ENCODE assay signal across 8 mouse cellular contexts in the genomic region with DNA sequence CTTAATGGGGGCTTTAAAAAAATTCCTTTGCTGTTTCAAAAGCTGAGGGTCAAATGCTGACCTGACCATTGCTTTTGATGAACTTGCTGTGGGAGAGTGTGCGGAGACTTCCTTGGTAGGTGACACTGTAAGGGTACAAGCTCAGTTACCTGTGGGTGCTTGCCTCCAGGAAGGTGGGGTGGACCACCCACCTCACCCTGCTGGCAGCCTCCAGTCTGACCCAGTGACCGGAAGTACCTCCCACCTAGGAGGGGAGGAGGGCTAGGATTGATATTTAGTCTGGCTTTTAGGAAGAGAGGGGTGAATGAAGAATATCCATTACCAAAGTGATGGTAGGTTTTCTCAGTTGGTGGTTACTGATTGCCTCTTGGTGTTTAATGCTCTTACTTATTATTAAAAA.
DNase-seq lines count a peak whose midpoint lies in the region; ATAC-seq lines count a peak whose summit lies in the region.

No protein-coding gene starts in this region.

- peaks cover 28% of the 10 kb centered on the region for H3K4me1 ChIP-seq in embryonic facial prominence, embryonic 12.5 days
- H3K4me1 ChIP-seq in intestine, embryonic 15.5 days (replicated peaks) = peaks cover 39% of the 10 kb centered on the region
- peaks cover 47% of the 10 kb centered on the region for H3K4me1 ChIP-seq in midbrain, embryonic 15.5 days

- peak overlapping the region; percentile 92 for H3K4me2 ChIP-seq in embryonic facial prominence, embryonic 12.5 days (replicated peaks)
- peak overlapping the region; percentile 79 for H3K4me2 ChIP-seq in intestine, embryonic 15.5 days (replicated peaks)
- peak overlapping the region; percentile 83 for H3K4me2 ChIP-seq in midbrain, embryonic 15.5 days

- peak; percentile 53 for DNase-seq in kidney, adult 9 months
- DNase-seq in kidney, adult 18-20 months = no peak
- DNase-seq in ovary, postnatal 10 days (ENCODE audit: low spot score) = no peak
- DNase-seq in layer of hippocampus, postnatal 14 days (ENCODE audit: low spot score in 2 of 2) = no peak

- no peaks in the 10 kb centered on the region for H3K27me3 ChIP-seq in embryonic facial prominence, embryonic 12.5 days
- H3K27me3 ChIP-seq in intestine, embryonic 15.5 days (replicated peaks) = no peaks in the 10 kb centered on the region
- no peaks in the 10 kb centered on the region for H3K27me3 ChIP-seq in midbrain, embryonic 15.5 days (replicated peaks)

- no peak overlapping the region for H3K27ac ChIP-seq in embryonic facial prominence, embryonic 12.5 days
- H3K27ac ChIP-seq in intestine, embryonic 15.5 days = 0 out of 2 replicates have a peak overlapping the region, but pooled peaks have one; percentile 36
- H3K27ac ChIP-seq in midbrain, embryonic 15.5 days = no peak overlapping the region

- WGBS in embryonic facial prominence, embryonic 12.5 days = 46% methylated on average over 2 of the region's 2 CpGs
- 18% methylated on average over 2 of the region's 2 CpGs for WGBS in intestine, embryonic 15.5 days
- 44% methylated on average over 2 of the region's 2 CpGs for WGBS in midbrain, embryonic 15.5 days

- peak overlapping the region; percentile 80; the same call in 1 of the 2 replicates for H3K4me3 ChIP-seq in embryonic facial prominence, embryonic 12.5 days
- peak overlapping the region; percentile 79 for H3K4me3 ChIP-seq in intestine, embryonic 15.5 days (replicated peaks)
- H3K4me3 ChIP-seq in midbrain, embryonic 15.5 days = peak overlapping the region; percentile 77

- no peaks in the 10 kb centered on the region for H3K9me3 ChIP-seq in embryonic facial prominence, embryonic 12.5 days
- H3K9me3 ChIP-seq in intestine, embryonic 15.5 days = no peaks in the 10 kb centered on the region
- H3K9me3 ChIP-seq in midbrain, embryonic 15.5 days = no peaks in the 10 kb centered on the region

- no peak overlapping the region for H3K9ac ChIP-seq in embryonic facial prominence, embryonic 12.5 days
- peak overlapping the region; percentile 80 for H3K9ac ChIP-seq in intestine, embryonic 15.5 days
- no peak overlapping the region for H3K9ac ChIP-seq in midbrain, embryonic 15.5 days

- no peak for ATAC-seq in embryonic facial prominence, embryonic 12.5 days (ENCODE audit: insufficient number of reproducible peaks, insufficient read depth, low FRiP score, low TSS enrichment)
- no peak for ATAC-seq in intestine, embryonic 15.5 days
- ATAC-seq in midbrain, embryonic 15.5 days (replicated peaks) = no peak
- no peak for ATAC-seq in activated CD4-positive, CD25-positive, alpha-beta regulatory T cell, adult 4 months

- peaks cover 16% of the 10 kb centered on the region for H3K36me3 ChIP-seq in embryonic facial prominence, embryonic 12.5 days
- H3K36me3 ChIP-seq in intestine, embryonic 15.5 days = no peaks in the 10 kb centered on the region
- no peaks in the 10 kb centered on the region for H3K36me3 ChIP-seq in midbrain, embryonic 15.5 days (replicated peaks)
